Mouse (Mus musculus): ENCODE results near the gene Icam2. TPM values are rescaled to one million over a fixed set of nuclear protein-coding genes. Genes with fewer than 3 reads are reported as not detected.

The Icam2 gene
- polyA plus RNA-seq, 2 experiments = 32.8 to 46.4 TPM

DNA sequence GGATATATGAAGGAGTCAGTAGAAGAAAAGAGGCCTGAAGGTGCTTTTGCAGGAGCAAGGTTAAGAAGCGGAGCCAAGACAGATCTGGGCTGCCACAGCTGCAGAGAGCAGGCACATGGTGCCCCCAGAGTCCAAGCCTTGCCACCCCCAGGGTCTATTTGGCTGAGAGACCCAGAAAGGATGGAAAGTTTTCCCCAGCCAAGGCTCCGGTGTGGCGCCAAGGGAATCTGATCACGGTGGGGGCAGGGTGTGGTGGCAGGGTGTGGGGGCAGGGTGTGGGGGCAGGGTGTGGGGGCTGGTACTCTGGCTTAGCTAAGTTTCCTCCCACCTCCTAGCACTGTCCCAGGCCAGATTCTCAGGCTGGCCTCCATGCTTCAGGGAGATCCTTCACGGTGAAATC lies 59.4 kb downstream of the Icam2 start:
- H3K9ac ChIP-seq (ENCODE audit: low read depth, low read length, severe bottlenecking) = no peak overlapping the region; the same call in 1 of the 2 replicates
- H3K36me3 ChIP-seq (ENCODE audit: control insufficient read depth, insufficient read depth, low read length) = no peaks in the 10 kb centered on the region
- 56% methylated on average over 5 of the region's 5 CpGs for WGBS
- H3K4me2 ChIP-seq (replicated peaks; ENCODE audit: low read depth, low read length, severe bottlenecking) = no peak overlapping the region
- H3K4me3 ChIP-seq (replicated peaks; ENCODE audit: low read length) = no peak overlapping the region
- H3K9me3 ChIP-seq (ENCODE audit: control insufficient read depth, low read length) = no peaks in the 10 kb centered on the region
- TF ChIP-seq POLR2A (IDR thresholded peaks at IDR 0.05; ENCODE audit: borderline replicate concordance, extremely low read depth, insufficient read depth, insufficient read length) = no peak
- no peak overlapping the region for H3K27ac ChIP-seq (replicated peaks; ENCODE audit: low read depth, low read length)
- DNase-seq (ENCODE audit: low spot score) (no peak), ATAC-seq (ENCODE audit: low FRiP score, low read depth) (no peak)
- H3K4me1 ChIP-seq (ENCODE audit: control insufficient read depth, insufficient read depth, low read length) = peaks cover 4% of the 10 kb centered on the region; the same call in 1 of the 2 replicates
- H3K27me3 ChIP-seq (ENCODE audit: control insufficient read depth, insufficient read depth, low read length) = no peaks in the 10 kb centered on the region

Other genes starting within 250 kb of the Icam2 start
- not detected in 2 replicates for gene Gm10840, start 227.2 kb downstream of the Icam2 start, polyA plus RNA-seq (2012; rRNA removed)
- not detected in 2 replicates for gene Gm10840, start 227.2 kb downstream of the Icam2 start, polyA plus RNA-seq (2014; fragmentation: Nextera tagmentation; extraction: Ambion mirVana)
- 148 and 169 TPM in 2 replicates for gene Limd2, start 227.2 kb downstream of the Icam2 start, polyA plus RNA-seq (2012; rRNA removed)
- gene Limd2, start 227.2 kb downstream of the Icam2 start, polyA plus RNA-seq (2014; fragmentation: Nextera tagmentation; extraction: Ambion mirVana) = 237 and 260 TPM in 2 replicates
- 46.8 and 62.2 TPM in 2 replicates for gene Strada, start 185.9 kb downstream of the Icam2 start, polyA plus RNA-seq (2012; rRNA removed)
- 24.0 and 28.5 TPM in 2 replicates for gene Strada, start 185.9 kb downstream of the Icam2 start, polyA plus RNA-seq (2014; fragmentation: Nextera tagmentation; extraction: Ambion mirVana)
- 43.6 and 48.8 TPM in 2 replicates for gene Ccdc47, start 171.7 kb downstream of the Icam2 start, polyA plus RNA-seq (2012; rRNA removed)
- 63.7 and 66.1 TPM in 2 replicates for gene Ccdc47, start 171.7 kb downstream of the Icam2 start, polyA plus RNA-seq (2014; fragmentation: Nextera tagmentation; extraction: Ambion mirVana)
- 35.3 and 50.4 TPM in 2 replicates for gene Ddx42, start 171.1 kb downstream of the Icam2 start, polyA plus RNA-seq (2012; rRNA removed)
- 63.9 and 73.3 TPM in 2 replicates for gene Ddx42, start 171.1 kb downstream of the Icam2 start, polyA plus RNA-seq (2014; fragmentation: Nextera tagmentation; extraction: Ambion mirVana)
- gene Ftsj3, start 132.0 kb downstream of the Icam2 start, polyA plus RNA-seq (2012; rRNA removed) = 36.4 and 43.8 TPM in 2 replicates
- 54.6 and 55.8 TPM in 2 replicates for gene Ftsj3, start 132.0 kb downstream of the Icam2 start, polyA plus RNA-seq (2014; fragmentation: Nextera tagmentation; extraction: Ambion mirVana)
- gene Psmc5, start 131.9 kb downstream of the Icam2 start, polyA plus RNA-seq (2012; rRNA removed) = 123 and 186 TPM in 2 replicates
- 244 and 253 TPM in 2 replicates for gene Psmc5, start 131.9 kb downstream of the Icam2 start, polyA plus RNA-seq (2014; fragmentation: Nextera tagmentation; extraction: Ambion mirVana)
- 184 and 203 TPM in 2 replicates for gene Smarcd2, start 115.1 kb downstream of the Icam2 start, polyA plus RNA-seq (2012; rRNA removed)
- gene Smarcd2, start 115.1 kb downstream of the Icam2 start, polyA plus RNA-seq (2014; fragmentation: Nextera tagmentation; extraction: Ambion mirVana) = 114 and 130 TPM in 2 replicates
- gene Tcam1, start 111.4 kb downstream of the Icam2 start, polyA plus RNA-seq (2012; rRNA removed) = 0.78 and 1.0 TPM in 2 replicates
- gene Tcam1, start 111.4 kb downstream of the Icam2 start, polyA plus RNA-seq (2014; fragmentation: Nextera tagmentation; extraction: Ambion mirVana) = 0.22 and 0.66 TPM in 2 replicates
- not detected in 2 replicates for gene Gh, start 86.2 kb downstream of the Icam2 start, polyA plus RNA-seq (2012; rRNA removed)
- not detected in 2 replicates for gene Gh, start 86.2 kb downstream of the Icam2 start, polyA plus RNA-seq (2014; fragmentation: Nextera tagmentation; extraction: Ambion mirVana)
- gene Cd79b, start 73.3 kb downstream of the Icam2 start, polyA plus RNA-seq (2012; rRNA removed) = 2.6 and 2.7 TPM in 2 replicates
- 3.0 and 5.0 TPM in 2 replicates for gene Cd79b, start 73.3 kb downstream of the Icam2 start, polyA plus RNA-seq (2014; fragmentation: Nextera tagmentation; extraction: Ambion mirVana)
- gene Scn4a, start 34.8 kb downstream of the Icam2 start, polyA plus RNA-seq (2012; rRNA removed) = 2.0 and 2.5 TPM in 2 replicates
- 0.15 and 0.30 TPM in 2 replicates for gene Scn4a, start 34.8 kb downstream of the Icam2 start, polyA plus RNA-seq (2014; fragmentation: Nextera tagmentation; extraction: Ambion mirVana)
- gene Prr29, start 22.6 kb downstream of the Icam2 start, polyA plus RNA-seq (2012; rRNA removed) = 1.1 TPM in 2 replicates
- gene Prr29, start 22.6 kb downstream of the Icam2 start, polyA plus RNA-seq (2014; fragmentation: Nextera tagmentation; extraction: Ambion mirVana) = 0.59 TPM in 1 of 2 replicates, not detected in the other
- gene Ern1, start 99.8 kb upstream of the Icam2 start, polyA plus RNA-seq (2012; rRNA removed) = 12.5 and 15.1 TPM in 2 replicates
- gene Ern1, start 99.8 kb upstream of the Icam2 start, polyA plus RNA-seq (2014; fragmentation: Nextera tagmentation; extraction: Ambion mirVana) = 6.4 and 7.8 TPM in 2 replicates
- gene Tex2, start 225.3 kb upstream of the Icam2 start, polyA plus RNA-seq (2012; rRNA removed) = 8.0 and 8.7 TPM in 2 replicates
- 10.1 and 10.8 TPM in 2 replicates for gene Tex2, start 225.3 kb upstream of the Icam2 start, polyA plus RNA-seq (2014; fragmentation: Nextera tagmentation; extraction: Ambion mirVana)